Mouse (Mus musculus) embryonic facial prominence, embryonic 14.5 days (tissue): ENCODE measurements around the gene Ghrh. TPM values are rescaled to one million over a fixed set of nuclear protein-coding genes. Genes with fewer than 3 reads are reported as not detected.

Source experiments
- ATAC-seq: fragments of 200-750 bp; cut with Nextera tagmentation; 2 replicates; pipeline ENCODE4 v1.8.0; 2017; ENCODE audit warnings: low read depth, moderate number of reproducible peaks, moderate TSS enrichment
- DNase-seq: peaks from one replicate; pipeline ENCODE4 v3.0.0-alpha.2; 2015; ENCODE audit warnings: low spot score
- H3K27ac ChIP-seq: fragments of 300-500 bp; sonication (generic); replicated peaks from 2 replicates; pipeline ENCODE4 v1.5.1; 2014; ENCODE audit warnings: low read depth, mild to moderate bottlenecking, low read length, moderate library complexity
- H3K27me3 ChIP-seq: fragments of 300-500 bp; sonication (generic); replicated peaks from 2 replicates; pipeline ENCODE4 v1.6.1; 2014; ENCODE audit warnings: low read length; ENCODE audit not compliant: control insufficient read depth, insufficient read depth
- H3K36me3 ChIP-seq: fragments of 300-500 bp; sonication (generic); 2 replicates; pipeline ENCODE4 v1.6.1; 2014; ENCODE audit warnings: low read length, mixed read lengths; ENCODE audit not compliant: control insufficient read depth, insufficient read depth
- H3K4me1 ChIP-seq: fragments of 300-500 bp; sonication (generic); 2 replicates; pipeline ENCODE4 v1.6.1; 2014; ENCODE audit warnings: antibody characterized with exemption, low read length; ENCODE audit not compliant: control insufficient read depth, insufficient read depth
- H3K4me2 ChIP-seq: fragments of 300-500 bp; sonication (generic); 2 replicates; pipeline ENCODE4 v1.6.1; 2014; ENCODE audit warnings: low read depth, mild to moderate bottlenecking, low read length, moderate library complexity, mixed read lengths
- H3K4me3 ChIP-seq: fragments of 300-500 bp; sonication (generic); 2 replicates; pipeline ENCODE4 v1.5.1; 2014; ENCODE audit warnings: low read depth, mild to moderate bottlenecking, low read length
- H3K9ac ChIP-seq: fragments of 300-500 bp; sonication (generic); 2 replicates; pipeline ENCODE4 v1.6.1; 2014; ENCODE audit warnings: low read depth, mild to moderate bottlenecking, low read length, moderate library complexity, mixed read lengths
- H3K9me3 ChIP-seq: fragments of 300-500 bp; sonication (generic); 2 replicates; pipeline ENCODE4 v1.6.1; 2016; ENCODE audit warnings: low read length; ENCODE audit not compliant: control insufficient read depth
- WGBS: fragments of 180-500 bp; shearing (Covaris S2); extraction: QIAGEN DNeasy Blood & Tissue Kit; methylation state at CpG from one replicate; pipeline ENCODE4 v1.1.7; 2014; 5-methylcytosine and 5-hydroxymethylcytosine counted together
- polyA plus RNA-seq: library from polyadenylated mRNA; unstranded; fragments of >200 nt; fragmentation: Nextera tagmentation; extraction: Ambion mirVana; gene quantifications from 2 replicates; pipeline ENCODE4 v1.2.1, GENCODE M21; 2014

The Ghrh gene
- polyA plus RNA-seq, 1 experiment from 2014 or later: 0.51 TPM

DNA sequence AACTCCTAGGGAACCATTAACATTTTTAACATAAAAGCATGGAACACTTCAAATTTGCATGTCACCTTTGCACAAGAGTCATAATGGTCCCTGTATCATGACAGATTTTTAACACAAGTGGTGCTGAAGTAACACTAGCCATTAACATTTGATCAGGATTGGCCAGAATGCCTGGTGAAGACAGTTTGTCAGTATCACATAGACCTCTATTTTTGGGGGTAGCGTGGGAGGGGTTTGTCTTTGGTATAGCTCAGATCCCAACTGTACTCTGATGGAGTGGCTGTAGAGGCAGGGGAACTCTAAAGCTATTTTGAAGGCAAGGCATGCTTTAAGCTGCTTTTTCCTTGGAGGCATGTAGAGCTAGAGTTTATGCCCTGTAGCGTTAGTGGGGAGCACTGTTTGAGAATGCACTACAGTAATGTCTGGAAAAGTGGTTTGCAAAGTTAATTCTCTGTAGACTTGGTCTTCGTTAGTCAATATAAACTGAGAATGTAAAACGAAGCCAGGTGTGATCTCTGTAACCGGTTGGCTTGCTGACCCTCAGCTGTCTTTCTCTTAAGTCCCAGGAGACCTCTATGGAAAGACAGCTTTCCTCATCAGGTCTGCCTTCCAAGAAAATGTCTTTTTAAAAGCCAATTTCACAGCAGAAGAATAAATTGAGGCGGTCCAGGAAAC lies 36.2 kb downstream of the Ghrh start:
- Histone ChIP-seq H3K27ac (no peak overlapping the region), H3K9me3 (no peaks in the 10 kb centered on the region), H3K4me3 (no peak overlapping the region), H3K9ac (no peak overlapping the region), H3K27me3 (no peaks in the 10 kb centered on the region), H3K4me2 (no peak overlapping the region), H3K4me1 (no peaks in the 10 kb centered on the region), H3K36me3 (peaks cover 93% of the 10 kb centered on the region)
- ATAC-seq (peak; percentile 32; the same call in 1 of the 2 replicates), DNase-seq (peak; percentile 59)
- WGBS: 73% methylated on average over 6 of the region's 6 CpGs

DNA sequence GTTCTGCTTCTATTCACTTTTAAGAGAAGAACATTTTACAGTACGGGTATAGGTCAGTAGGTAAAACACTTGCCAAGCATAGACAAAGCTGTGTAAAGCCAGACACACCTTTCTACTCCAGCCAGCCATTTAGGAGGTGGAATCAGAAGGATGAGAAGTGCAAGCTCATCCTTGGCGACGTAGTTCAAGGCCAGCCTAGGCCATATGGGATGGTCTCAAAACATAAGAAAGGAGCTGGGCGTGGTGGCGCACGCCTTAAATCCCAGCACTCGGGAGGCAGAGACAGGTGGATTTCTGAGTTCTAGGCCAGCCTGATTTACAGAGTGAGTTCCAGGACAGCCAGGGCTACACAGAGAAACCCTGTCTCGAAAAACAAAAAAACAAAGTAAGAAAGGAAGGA lies 37.7 kb downstream of the Ghrh start:
- Histone ChIP-seq H3K9me3 (no peaks in the 10 kb centered on the region), H3K36me3 (peaks cover 87% of the 10 kb centered on the region), H3K9ac (no peak overlapping the region), H3K4me1 (no peaks in the 10 kb centered on the region), H3K4me2 (no peak overlapping the region), H3K27ac (no peak overlapping the region), H3K27me3 (no peaks in the 10 kb centered on the region), H3K4me3 (no peak overlapping the region)
- DNase-seq: no peak
- WGBS: 99% methylated on average over 8 of the region's 8 CpGs
- ATAC-seq: no peak

DNA sequence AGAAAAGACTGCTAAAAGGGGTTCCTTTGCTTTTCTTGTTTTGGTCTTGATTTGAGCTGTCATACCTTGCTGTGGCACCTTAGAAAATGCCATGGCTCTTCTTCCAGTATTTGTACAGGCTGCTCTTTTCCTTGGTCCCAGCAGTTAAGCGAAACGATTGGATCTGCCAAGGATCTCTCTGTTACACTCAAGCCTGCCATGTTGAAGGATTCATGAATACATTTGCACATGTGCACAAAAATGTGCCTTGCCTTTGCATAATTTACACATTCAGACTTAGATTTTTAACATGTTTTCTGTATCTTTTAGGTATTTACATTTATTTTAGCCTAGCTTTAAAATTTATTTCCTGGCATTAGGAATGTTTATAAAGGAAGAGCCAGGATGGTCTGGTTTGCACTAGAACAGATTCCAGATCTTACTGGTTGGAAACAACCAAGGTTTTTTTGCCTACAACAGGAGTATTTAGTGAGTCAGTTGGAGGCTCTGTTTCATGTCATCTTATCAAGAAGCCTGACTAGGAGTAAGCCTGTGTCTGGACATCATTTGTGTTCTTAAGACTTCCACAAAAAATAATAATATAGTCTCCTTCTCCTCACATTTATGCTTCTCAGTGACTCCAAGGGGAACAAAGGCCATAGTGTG lies 38.9 kb downstream of the Ghrh start:
- no peak overlapping the region for H3K4me2 ChIP-seq
- DNase-seq: peak; percentile 28
- 84% methylated on average over 2 of the region's 2 CpGs for WGBS
- no peaks in the 10 kb centered on the region for H3K4me1 ChIP-seq
- H3K9me3 ChIP-seq: no peaks in the 10 kb centered on the region
- H3K4me3 ChIP-seq: no peak overlapping the region
- no peak overlapping the region for H3K9ac ChIP-seq
- peaks cover 87% of the 10 kb centered on the region for H3K36me3 ChIP-seq
- H3K27me3 ChIP-seq: no peaks in the 10 kb centered on the region
- no peak overlapping the region for H3K27ac ChIP-seq
- no peak for ATAC-seq

DNA sequence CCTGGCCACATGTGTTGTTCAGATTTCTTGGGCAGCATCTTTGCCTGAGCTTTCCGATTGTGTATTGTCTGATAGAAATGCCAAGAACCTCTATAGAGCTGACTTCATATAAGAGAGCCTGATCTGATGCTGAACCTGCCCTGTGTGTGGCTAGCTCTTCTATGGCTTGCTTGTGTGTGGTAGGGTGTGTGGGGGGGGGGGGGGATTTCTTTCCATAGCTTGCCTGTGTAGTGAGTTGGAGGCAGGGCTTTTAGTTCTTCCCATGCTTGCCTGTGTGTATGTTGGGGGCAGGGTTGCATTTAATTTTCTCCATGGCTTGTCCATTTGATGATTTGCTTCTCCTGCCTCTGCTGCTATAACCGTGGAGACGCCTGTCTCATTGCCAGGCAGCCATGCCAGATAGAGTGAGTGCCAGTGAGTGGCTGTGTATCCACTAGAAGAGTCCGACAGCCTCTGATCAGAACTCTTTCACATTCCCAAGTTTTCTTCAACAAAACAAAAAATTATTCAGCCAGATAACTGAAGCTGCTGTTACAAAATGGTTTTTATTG lies 39.5 kb downstream of the Ghrh start:
- H3K27me3 ChIP-seq: no peaks in the 10 kb centered on the region
- H3K27ac ChIP-seq: peak overlapping the region; percentile 5; the same call in 1 of the 2 replicates
- no peaks in the 10 kb centered on the region for H3K9me3 ChIP-seq
- H3K4me3 ChIP-seq: no peak overlapping the region
- no peak overlapping the region for H3K9ac ChIP-seq
- H3K4me1 ChIP-seq: no peaks in the 10 kb centered on the region
- 84% methylated on average over 4 of the region's 4 CpGs for WGBS
- ATAC-seq (no peak), DNase-seq (no peak)
- no peak overlapping the region for H3K4me2 ChIP-seq
- peaks cover 87% of the 10 kb centered on the region for H3K36me3 ChIP-seq

DNA sequence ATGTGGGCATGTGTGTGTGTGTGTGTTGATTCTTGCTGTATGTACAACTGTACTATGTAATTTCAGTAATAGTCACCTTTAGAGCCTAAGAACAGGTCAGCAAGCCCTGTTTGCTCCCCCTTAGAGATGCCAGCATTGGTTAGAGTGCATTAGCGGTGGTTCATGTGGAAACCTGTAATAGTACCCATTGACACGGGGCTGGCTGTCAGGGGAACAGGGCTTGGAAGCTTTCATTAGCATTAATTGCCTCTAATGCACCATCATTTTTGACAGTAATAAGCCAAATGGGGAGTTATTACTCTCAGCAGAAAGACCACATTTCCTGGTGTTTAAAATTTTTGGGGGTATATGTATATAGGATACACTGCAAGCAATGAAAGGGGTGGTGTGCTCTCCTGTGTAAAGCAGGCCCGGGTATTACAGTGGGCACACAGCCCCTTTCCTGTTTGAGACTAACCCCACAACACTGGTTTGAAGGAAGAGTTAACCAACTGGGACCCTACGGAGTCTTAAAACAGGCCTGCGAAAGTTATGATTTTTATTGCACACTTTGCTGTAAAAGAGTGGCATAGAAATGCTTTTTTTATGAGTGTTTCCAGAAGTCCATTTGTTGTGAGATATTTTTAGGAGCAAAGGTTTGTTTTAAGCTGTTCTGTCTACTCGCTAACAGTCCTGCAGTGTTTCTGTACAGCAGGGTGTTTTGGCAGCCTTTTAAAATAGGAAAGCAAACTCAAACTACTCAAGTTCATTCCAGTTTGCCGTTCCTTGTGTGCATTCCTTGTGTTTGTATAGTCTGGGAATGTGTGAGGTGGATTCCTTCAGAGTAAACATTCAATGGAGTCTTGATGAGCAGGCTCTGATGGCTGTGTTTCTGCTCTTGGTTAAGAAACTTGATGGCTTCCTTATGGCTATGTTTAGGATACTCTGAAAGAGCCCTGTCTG lies 40.9 kb downstream of the Ghrh start:
- H3K4me1 ChIP-seq: no peaks in the 10 kb centered on the region

DNA sequence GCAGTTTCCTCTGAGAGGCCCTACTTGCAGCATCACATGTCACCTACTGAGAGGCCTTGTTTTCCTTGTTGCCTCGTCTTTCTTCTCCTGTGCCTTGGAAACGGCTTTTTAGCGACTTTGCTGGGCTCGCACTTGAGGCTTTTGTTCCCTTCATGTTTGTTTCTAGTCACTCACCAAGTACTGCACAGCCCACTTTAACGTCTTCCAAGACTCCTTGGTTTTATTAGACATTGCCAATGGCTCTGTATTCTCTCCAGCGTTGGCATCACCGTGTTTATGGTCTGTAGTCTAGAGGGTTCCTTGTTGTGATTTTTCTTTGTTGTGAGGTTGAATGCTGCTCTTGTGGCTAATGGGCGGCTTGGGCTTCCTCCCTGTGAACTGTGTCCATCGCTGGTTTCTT lies 44.2 kb downstream of the Ghrh start:
- Histone ChIP-seq H3K9me3 (no peaks in the 10 kb centered on the region), H3K36me3 (peaks cover 86% of the 10 kb centered on the region), H3K27ac (no peak overlapping the region), H3K4me2 (no peak overlapping the region), H3K4me3 (no peak overlapping the region), H3K9ac (no peak overlapping the region), H3K27me3 (no peaks in the 10 kb centered on the region), H3K4me1 (no peaks in the 10 kb centered on the region)
- WGBS: 86% methylated on average over 9 of the region's 9 CpGs
- ATAC-seq (no peak), DNase-seq (no peak)

More for the DNA sequence above, 40.9 kb downstream of the Ghrh start:
- Histone ChIP-seq H3K4me3 (no peak overlapping the region), H3K27ac (peak overlapping the region; percentile 56), H3K9ac (no peak overlapping the region), H3K36me3 (peaks cover 86% of the 10 kb centered on the region), H3K27me3 (no peaks in the 10 kb centered on the region), H3K9me3 (no peaks in the 10 kb centered on the region), H3K4me2 (no peak overlapping the region)
- DNase-seq (peak; percentile 63), ATAC-seq (peak; percentile 58; the same call in 1 of the 2 replicates)
- 62% methylated on average over 7 of the region's 7 CpGs for WGBS

DNA sequence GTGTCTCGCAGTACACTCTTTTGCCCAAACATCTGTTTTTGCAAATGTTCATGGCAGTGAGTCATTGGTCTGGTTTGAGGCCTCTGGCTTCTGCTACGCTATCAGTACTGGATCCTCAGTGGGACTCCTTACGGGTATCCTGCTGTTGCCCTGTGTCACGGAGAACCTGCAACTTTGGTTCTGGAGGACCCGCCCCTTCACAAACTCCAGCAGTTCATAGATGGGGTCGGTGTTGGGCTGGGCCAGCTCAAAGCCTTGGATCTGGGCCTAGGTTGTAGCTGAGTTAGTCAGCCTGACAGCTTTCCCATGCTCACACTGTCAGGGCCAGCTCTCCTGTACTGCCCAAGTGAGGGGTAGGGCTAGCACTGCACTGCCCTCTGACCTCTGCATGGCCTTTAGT lies 47.3 kb downstream of the Ghrh start:
- ATAC-seq (no peak), DNase-seq (no peak)
- Histone ChIP-seq H3K27ac (no peak overlapping the region), H3K36me3 (peaks cover 94% of the 10 kb centered on the region), H3K9me3 (no peaks in the 10 kb centered on the region), H3K4me2 (no peak overlapping the region), H3K9ac (no peak overlapping the region), H3K4me1 (no peaks in the 10 kb centered on the region), H3K27me3 (no peaks in the 10 kb centered on the region), H3K4me3 (no peak overlapping the region)
- 93% methylated on average over 6 of the region's 6 CpGs for WGBS

DNA sequence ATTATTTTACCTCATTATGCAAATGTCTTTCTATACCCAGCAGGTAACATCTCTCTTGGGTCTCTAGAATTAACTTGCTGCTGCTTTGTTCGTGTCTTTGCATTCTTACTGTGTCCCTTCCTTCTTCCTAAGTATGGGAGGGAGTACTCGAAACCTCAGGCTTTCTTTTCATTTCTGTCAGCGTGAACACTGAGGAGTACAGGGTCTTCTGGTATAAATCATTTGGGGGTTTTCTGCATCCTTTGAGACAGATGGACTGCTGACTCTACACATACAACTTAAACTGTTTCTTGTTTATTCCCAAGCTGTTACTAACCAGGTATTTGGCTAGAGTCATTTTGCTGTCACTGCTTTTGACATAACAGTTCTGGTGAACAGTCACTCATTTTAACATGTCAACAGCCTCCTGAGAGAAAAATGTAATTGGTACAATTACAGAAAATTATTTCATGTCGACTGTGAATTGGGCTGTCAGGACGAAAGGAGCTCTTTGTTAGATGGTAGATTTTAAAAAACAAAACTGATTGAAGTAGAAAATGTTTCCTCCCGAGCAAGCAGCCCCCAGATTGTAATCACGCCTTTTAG lies 51.1 kb downstream of the Ghrh start:
- ATAC-seq: no peak
- Histone ChIP-seq H3K4me2 (no peak overlapping the region), H3K27ac (0 out of 2 replicates have a peak overlapping the region, but pooled peaks have one; percentile 0), H3K4me1 (no peaks in the 10 kb centered on the region), H3K9ac (no peak overlapping the region), H3K27me3 (no peaks in the 10 kb centered on the region), H3K9me3 (no peaks in the 10 kb centered on the region), H3K4me3 (no peak overlapping the region), H3K36me3 (peaks cover 94% of the 10 kb centered on the region)
- 65% methylated on average over 7 of the region's 7 CpGs for WGBS
- DNase-seq: no peak
